Mouse (Mus musculus) mesoderm, embryonic 11.5 days (tissue): ENCODE data around the gene Itga2b.

Source experiments
- DNase-seq: peaks from one replicate; pipeline ENCODE4 v3.0.0-alpha.2; 2012; ENCODE audit warnings: low read depth, low spot score

The Itga2b gene

GRCm38 (mm10) chr11:102460541-102460940 is 9.4 kb downstream of the Itga2b start:
- DNase-seq = no peak

- DNase-seq = peak; percentile 87
These were observed 14.1 kb downstream of the Itga2b start for GRCm38 (mm10) chr11:102455740-102456396.

- no peak for DNase-seq
These were observed 16.8 kb downstream of the Itga2b start for GRCm38 (mm10) chr11:102453131-102453530.

- DNase-seq = no peak
These were observed 20.6 kb downstream of the Itga2b start for GRCm38 (mm10) chr11:102449043-102450008.

- DNase-seq = no peak
These were observed 21.6 kb downstream of the Itga2b start for GRCm38 (mm10) chr11:102448327-102448726.

- DNase-seq = peak; percentile 89
These were observed 22.4 kb downstream of the Itga2b start, which contains the start of gene Fam171a2 for GRCm38 (mm10) chr11:102447497-102447896. Fam171a2 (minus strand) TSS chr11:102447682.

DNA sequence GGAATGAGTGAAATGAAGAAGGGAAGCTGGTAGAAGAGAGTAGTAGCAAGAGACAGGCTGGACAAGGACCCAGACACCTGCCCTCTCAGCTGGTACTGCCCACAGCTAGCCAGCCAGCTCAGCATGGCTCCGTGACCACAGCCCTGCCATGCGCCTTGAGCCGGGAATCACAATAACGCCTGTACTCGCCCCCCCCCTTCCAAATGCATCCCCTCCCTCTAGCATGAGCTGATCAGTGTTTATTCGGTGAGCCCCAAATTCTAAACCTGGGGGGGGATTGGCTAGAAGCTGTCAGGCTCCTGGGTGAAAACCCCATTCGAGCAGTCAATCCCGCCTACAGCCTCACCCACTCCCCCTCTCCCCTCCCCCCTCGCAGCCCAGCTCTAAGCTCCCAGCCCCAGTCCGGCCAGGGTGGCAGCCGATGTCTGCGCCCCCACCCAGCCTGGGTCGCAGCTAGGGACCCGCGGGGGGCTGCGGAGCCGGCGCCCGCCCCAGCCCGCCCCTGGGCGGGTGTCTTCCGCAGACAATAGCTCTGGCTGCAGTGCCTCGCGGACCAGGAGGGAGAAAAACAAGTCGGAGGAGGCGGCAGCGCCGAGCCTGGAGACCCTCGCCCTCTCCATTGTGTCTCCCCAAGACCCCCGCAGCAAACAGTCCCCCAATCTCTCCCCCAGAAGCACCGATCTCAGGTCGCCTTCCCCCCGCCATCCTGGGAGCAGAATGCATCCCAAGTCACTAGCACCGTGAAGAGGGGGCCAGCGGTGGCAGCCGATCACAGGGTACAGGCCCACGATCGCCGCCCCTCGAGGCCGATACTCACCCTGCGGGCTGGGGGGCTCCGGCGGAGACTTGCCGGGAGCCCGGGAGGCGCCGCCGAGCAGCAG is 23.1 kb downstream of the Itga2b start:
- DNase-seq = peak; percentile 47

DNA sequence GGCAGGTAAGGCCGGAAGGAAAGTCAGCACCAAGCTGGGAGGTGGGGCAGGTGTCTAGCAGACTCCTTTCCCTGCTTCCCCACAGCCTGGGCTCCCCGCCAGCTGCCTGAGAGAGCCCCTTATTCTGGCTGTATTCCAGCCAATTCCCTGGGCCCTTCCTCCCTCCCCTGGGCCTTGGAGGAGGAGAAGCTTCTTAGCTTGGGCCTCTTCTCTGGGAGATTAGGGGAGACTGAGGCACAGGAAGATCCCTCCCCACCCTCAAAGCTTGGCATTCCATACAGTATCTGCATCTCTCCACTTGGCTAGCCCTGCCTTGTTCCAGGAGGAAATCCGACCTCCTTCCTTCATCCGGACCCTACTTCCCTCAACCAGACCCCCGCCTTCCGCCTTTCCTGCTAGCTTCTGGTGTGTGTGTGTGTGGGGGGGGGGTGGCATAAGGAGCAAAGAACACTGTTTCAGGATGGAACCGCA is 24.0 kb downstream of the Itga2b start:
- no peak for DNase-seq

DNA sequence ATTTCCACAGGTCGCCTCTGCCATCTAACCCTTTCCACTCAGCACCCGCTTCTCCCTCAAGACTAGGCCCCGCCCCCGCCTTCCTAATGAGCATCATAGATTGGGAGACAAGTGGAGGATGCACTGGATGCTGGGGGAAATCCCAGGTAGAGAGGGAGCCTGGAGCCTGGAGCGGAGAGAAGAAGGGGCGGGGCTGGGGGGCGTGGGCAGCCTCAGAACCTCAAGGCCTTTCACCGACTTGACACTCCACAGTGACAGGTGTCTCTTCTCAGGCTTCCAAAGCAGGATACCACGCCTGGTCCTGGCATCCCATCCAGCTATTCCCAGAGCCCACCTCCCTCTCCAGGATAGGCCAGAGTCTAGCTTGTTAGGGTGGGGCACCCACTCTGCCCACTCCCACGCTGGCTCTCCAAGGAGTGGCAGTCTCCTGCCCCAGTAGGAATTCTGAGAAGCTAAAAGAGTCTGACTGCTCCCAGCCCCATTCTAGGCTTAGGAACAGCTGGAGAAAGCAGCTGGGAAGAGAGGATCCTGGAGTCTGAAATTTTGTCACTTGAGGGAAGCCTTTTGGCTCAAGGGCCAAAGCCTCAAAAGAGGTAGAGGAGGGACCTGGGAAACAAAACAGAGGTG is 24.5 kb downstream of the Itga2b start:
- DNase-seq = no peak

GRCm38 (mm10) chr11:102444781-102445180 is 25.1 kb downstream of the Itga2b start:
- peak; percentile 33 for DNase-seq

DNA sequence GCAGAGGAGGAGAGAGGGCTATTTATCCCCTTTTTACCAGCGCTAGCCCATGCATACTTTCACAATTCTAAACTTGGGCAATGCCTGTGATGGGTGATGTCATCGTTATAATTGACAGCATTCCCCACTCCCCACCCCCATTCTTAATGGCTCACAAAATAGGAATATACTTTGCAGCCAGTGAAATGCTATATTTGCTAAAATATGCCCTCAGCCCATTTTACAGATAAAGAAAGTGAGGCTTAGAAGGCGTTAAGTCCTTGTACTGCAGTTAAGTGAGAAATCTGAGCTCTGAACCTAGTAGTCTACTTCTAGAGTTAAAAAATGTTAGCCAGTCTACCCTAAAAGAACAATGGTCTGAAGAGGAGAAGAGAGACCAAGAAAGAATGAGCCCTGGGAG is 25.6 kb downstream of the Itga2b start:
- no peak for DNase-seq

GRCm38 (mm10) chr11:102443740-102444139 is 26.2 kb downstream of the Itga2b start:
- no peak for DNase-seq

GRCm38 (mm10) chr11:102442089-102442488 is 27.8 kb downstream of the Itga2b start:
- DNase-seq = no peak

- DNase-seq = no peak
These were observed 28.5 kb downstream of the Itga2b start for GRCm38 (mm10) chr11:102441434-102441833.

GRCm38 (mm10) chr11:102440255-102440654 is 29.7 kb downstream of the Itga2b start:
- no peak for DNase-seq

GRCm38 (mm10) chr11:102439093-102440082 is 30.5 kb downstream of the Itga2b start:
- DNase-seq = no peak

- peak; percentile 90 for DNase-seq
These were observed 31.5 kb downstream of the Itga2b start for GRCm38 (mm10) chr11:102438212-102439092.

GRCm38 (mm10) chr11:102437120-102438061 is 32.5 kb downstream of the Itga2b start:
- peak; percentile 76 for DNase-seq
